Mouse (Mus musculus) adrenal gland, postnatal 0 days (tissue): ENCODE results near the gene Olfr294. TPM values are rescaled to one million over a fixed set of nuclear protein-coding genes. Genes with fewer than 3 reads are reported as not detected.

Experiments
- polyA plus RNA-seq: library from polyadenylated mRNA; unstranded; fragments of >200 nt; fragmentation: Nextera tagmentation; extraction: Ambion mirVana; gene quantifications from 2 replicates; pipeline ENCODE4 v1.2.1, GENCODE M21; 2015

The Olfr294 gene
- not detected in 2 replicates for polyA plus RNA-seq

GRCm38 (mm10) chr7:86616543-86616942 is at the start of gene Olfr294:
Olfr294 (minus strand) TSS chr7:86616643.

DNA sequence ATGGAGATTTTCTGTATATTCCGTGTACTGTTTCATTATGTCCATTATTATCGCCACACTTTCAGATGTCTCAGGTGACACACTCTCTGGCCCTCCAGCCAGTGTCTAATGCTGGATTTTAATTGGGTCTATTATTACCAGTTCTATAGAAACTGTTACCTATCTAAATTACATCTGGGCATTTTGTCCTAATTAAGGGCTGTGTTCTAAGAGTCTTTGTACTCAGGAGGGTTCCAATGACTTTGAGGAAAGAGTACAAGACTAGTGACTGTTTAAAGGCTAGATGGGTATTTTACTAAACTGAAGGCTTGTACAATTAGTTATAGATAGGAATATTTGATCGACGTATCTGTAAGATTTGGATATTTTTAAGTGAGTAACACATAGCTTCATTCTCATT is 32.3 kb upstream of the Olfr294 start, which contains the start of gene Olfr293:
Olfr293 (plus strand) TSS at position 301 of the 400 bp plus-strand sequence.

GRCm38 (mm10) chr7:86583562-86583961 is 32.9 kb downstream of the Olfr294 start, which contains the start of gene Olfr295:
Olfr295 (plus strand) TSS chr7:86583862.

Other genes with a start within 250 kb of the Olfr294 start
- not detected in 2 replicates for gene Olfr305, start 249.7 kb downstream of the Olfr294 start, polyA plus RNA-seq
- gene Olfr304, start 230.0 kb downstream of the Olfr294 start, polyA plus RNA-seq = not detected in 2 replicates
- not detected in 2 replicates for gene Olfr303, start 218.9 kb downstream of the Olfr294 start, polyA plus RNA-seq
- gene Olfr301, start 212.8 kb downstream of the Olfr294 start, polyA plus RNA-seq = not detected in 2 replicates
- gene Olfr299, start 156.7 kb downstream of the Olfr294 start, polyA plus RNA-seq = not detected in 2 replicates
- not detected in 2 replicates for gene Olfr298, start 124.2 kb downstream of the Olfr294 start, polyA plus RNA-seq
- not detected in 2 replicates for gene Olfr297, start 96.7 kb downstream of the Olfr294 start, polyA plus RNA-seq
- gene Olfr295, start 32.8 kb downstream of the Olfr294 start, polyA plus RNA-seq = not detected in 2 replicates
- gene Olfr293, start 32.4 kb upstream of the Olfr294 start, polyA plus RNA-seq = not detected in 2 replicates
- gene Olfr292, start 71.7 kb upstream of the Olfr294 start, polyA plus RNA-seq = not detected in 2 replicates
- gene Folh1, start 159.3 kb upstream of the Olfr294 start, polyA plus RNA-seq = 7.0 and 12.5 TPM in 2 replicates
- not detected in 2 replicates for gene Vmn2r77, start 178.4 kb upstream of the Olfr294 start, polyA plus RNA-seq